Mouse (Mus musculus) common myeloid progenitor, adult 5-6 weeks (primary cell): ENCODE data around the gene Chst8. TPM values are rescaled to one million over a fixed set of nuclear protein-coding genes. Genes with fewer than 3 reads are reported as not detected.
A peak's percentile ranks its signal among the peaks of the same experiment; 100 is the strongest.

Source experiments
- ATAC-seq: replicated peaks from 2 replicates; pipeline ENCODE4 v1.8.0; 2016; ENCODE audit warnings: low read depth, mild to moderate bottlenecking, moderate TSS enrichment, inconsistent platforms; ENCODE audit not compliant: poor library complexity, severe bottlenecking
- total RNA-seq: library from RNA; stranded (forward); fragments of 200-1000, 187-1606 nt; gene quantifications from 2 replicates; pipeline ENCODE4 v1.2.3, GENCODE M21; 2017

Gene Chst8
- total RNA-seq, 1 experiment from 2014 or later = not detected

GRCm38 (mm10) chr7:34720882-34721649 is 91.4 kb downstream of the Chst8 start:
- ATAC-seq = no peak

- peak; percentile 58; the same call in 1 of the 2 replicates for ATAC-seq
Observed at GRCm38 (mm10) chr7:34719599-34719998, 92.9 kb downstream of the Chst8 start.

GRCm38 (mm10) chr7:34718651-34719050 is 93.9 kb downstream of the Chst8 start:
- no peak for ATAC-seq

GRCm38 (mm10) chr7:34717161-34717810 is 95.2 kb downstream of the Chst8 start:
- ATAC-seq = no peak

GRCm38 (mm10) chr7:34714848-34715460 is 97.6 kb downstream of the Chst8 start:
- ATAC-seq = no peak

- ATAC-seq = no peak
Observed at GRCm38 (mm10) chr7:34709111-34709510, 103.4 kb downstream of the Chst8 start.

- ATAC-seq = no peak
Observed at GRCm38 (mm10) chr7:34704401-34704800, 108.1 kb downstream of the Chst8 start.

GRCm38 (mm10) chr7:34703437-34703836 is 109.1 kb downstream of the Chst8 start:
- ATAC-seq = no peak

- ATAC-seq = peak; percentile 88
Observed at GRCm38 (mm10) chr7:34702718-34703351, 109.7 kb downstream of the Chst8 start.

- no peak for ATAC-seq
Observed at GRCm38 (mm10) chr7:34699888-34700287, 112.6 kb downstream of the Chst8 start.

- ATAC-seq = no peak
Observed at GRCm38 (mm10) chr7:34698221-34698620, 114.3 kb downstream of the Chst8 start.

- ATAC-seq = no peak
Observed at GRCm38 (mm10) chr7:34696086-34696485, 116.4 kb downstream of the Chst8 start.

- no peak for ATAC-seq
Observed at GRCm38 (mm10) chr7:34694898-34695297, 117.6 kb downstream of the Chst8 start.

GRCm38 (mm10) chr7:34693916-34694315 is 118.6 kb downstream of the Chst8 start:
- ATAC-seq = no peak

GRCm38 (mm10) chr7:34693072-34693471 is 119.4 kb downstream of the Chst8 start:
- no peak for ATAC-seq

- no peak for ATAC-seq
Observed at GRCm38 (mm10) chr7:34690111-34690510, 122.4 kb downstream of the Chst8 start.

GRCm38 (mm10) chr7:34689028-34689427 is 123.5 kb downstream of the Chst8 start:
- no peak for ATAC-seq

- ATAC-seq = no peak
Observed at GRCm38 (mm10) chr7:34685801-34686200, 126.7 kb downstream of the Chst8 start.

- no peak for ATAC-seq
Observed at GRCm38 (mm10) chr7:34685176-34685575, 127.3 kb downstream of the Chst8 start.

GRCm38 (mm10) chr7:34680771-34681421 is 131.6 kb downstream of the Chst8 start:
- ATAC-seq = no peak
